Mouse (Mus musculus) urinary bladder, postnatal 25 days (tissue): ENCODE measurements around the gene Upf3b.
A peak's percentile ranks its signal among the peaks of the same experiment; 100 is the strongest.

Experiments used
- DNase-seq: peaks from one replicate; pipeline ENCODE4 v3.0.0; 2022; ENCODE audit warnings: low spot score

Gene Upf3b

GRCm38 (mm10) chrX:37076651-37077050, 33.5 kb downstream of the Upf3b start:
- no peak for DNase-seq

GRCm38 (mm10) chrX:37074262-37074892, 35.7 kb downstream of the Upf3b start:
- peak; percentile 53 for DNase-seq

- DNase-seq = no peak
These were observed 41.4 kb downstream of the Upf3b start for GRCm38 (mm10) chrX:37068766-37069165.

GRCm38 (mm10) chrX:37067299-37067698, 42.8 kb downstream of the Upf3b start:
- no peak for DNase-seq

GRCm38 (mm10) chrX:37063902-37064301, 46.2 kb downstream of the Upf3b start:
- DNase-seq = no peak

GRCm38 (mm10) chrX:37048890-37049823, 61.0 kb downstream of the Upf3b start:
- DNase-seq = no peak

GRCm38 (mm10) chrX:37048066-37048889, 61.8 kb downstream of the Upf3b start, which contains the start of gene Sowahd:
TSS of gene Sowahd (plus strand) at chrX:37048845.
- DNase-seq = no peak

GRCm38 (mm10) chrX:37042726-37043125, 67.4 kb downstream of the Upf3b start:
- peak; percentile 34 for DNase-seq
